ENCODE assay signal across 8 mouse cellular contexts in the genomic region with DNA sequence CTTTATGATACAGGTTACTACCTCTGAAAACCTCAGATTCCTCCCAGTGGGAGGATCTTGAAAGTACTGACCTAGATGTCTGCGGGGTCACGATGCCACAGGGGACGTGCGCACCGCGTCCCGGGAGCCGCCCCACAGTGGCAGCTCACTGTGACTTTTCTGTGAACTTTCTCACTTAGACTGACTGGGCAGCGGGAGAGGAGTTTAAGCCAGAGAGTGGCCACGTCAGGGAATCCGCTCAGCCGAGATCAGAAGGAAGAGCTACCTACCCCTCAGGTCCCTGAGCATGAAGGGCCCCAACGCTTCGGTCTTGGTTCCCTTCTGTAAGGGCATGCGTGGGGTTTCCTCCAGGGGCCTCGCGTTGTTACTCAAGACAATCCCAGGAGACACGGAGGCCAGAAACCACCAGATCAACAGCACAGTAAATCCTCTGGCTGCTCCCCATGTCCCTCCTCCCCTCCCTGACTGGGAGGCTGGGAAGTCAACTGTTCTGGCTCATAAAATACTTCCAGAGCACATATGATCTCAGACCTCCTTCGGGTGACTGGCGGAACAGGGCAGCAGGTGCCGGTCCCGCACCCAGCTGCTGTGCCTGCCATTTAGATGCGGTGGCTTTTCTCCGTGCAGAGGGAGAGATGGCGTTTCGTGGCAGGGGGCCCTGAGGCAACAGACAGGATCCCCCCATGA. TPM values are rescaled to one million over a fixed set of nuclear protein-coding genes. Genes with fewer than 3 reads are reported as not detected.
DNase-seq lines count a peak whose midpoint lies in the region; ATAC-seq lines count a peak whose summit lies in the region.

No protein-coding gene starts in this region.

- 72% methylated on average over 26 of the region's 26 CpGs for WGBS in forebrain, embryonic 14.5 days
- WGBS in hindbrain, embryonic 10.5 days, result 69% methylated on average over 26 of the region's 26 CpGs
- 20% methylated on average over 26 of the region's 26 CpGs for WGBS in limb, embryonic 13.5 days
- 27% methylated on average over 26 of the region's 26 CpGs for WGBS in neural tube, embryonic 15.5 days

- no peak overlapping the region for H3K9ac ChIP-seq in forebrain, embryonic 14.5 days (ENCODE audit: low read length)
- no peak overlapping the region for H3K9ac ChIP-seq in limb, embryonic 13.5 days
- 0 out of 2 replicates have a peak overlapping the region, but pooled peaks have one; percentile 7 for H3K9ac ChIP-seq in neural tube, embryonic 15.5 days (replicated peaks)

- no peak overlapping the region for H3K4me3 ChIP-seq in forebrain, embryonic 14.5 days (ENCODE audit: low read depth, low read length)
- H3K4me3 ChIP-seq in hindbrain, embryonic 10.5 days, result no peak overlapping the region
- H3K4me3 ChIP-seq in limb, embryonic 13.5 days, result no peak overlapping the region
- no peak overlapping the region for H3K4me3 ChIP-seq in neural tube, embryonic 15.5 days (replicated peaks)

- H3K27me3 ChIP-seq in forebrain, embryonic 14.5 days (replicated peaks; ENCODE audit: control insufficient read depth, insufficient read depth, low read length), result no peaks in the 10 kb centered on the region
- no peaks in the 10 kb centered on the region for H3K27me3 ChIP-seq in hindbrain, embryonic 10.5 days (ENCODE audit: insufficient read depth, poor library complexity, severe bottlenecking)
- H3K27me3 ChIP-seq in limb, embryonic 13.5 days, result no peaks in the 10 kb centered on the region
- no peaks in the 10 kb centered on the region for H3K27me3 ChIP-seq in neural tube, embryonic 15.5 days (replicated peaks)

- H3K4me2 ChIP-seq in forebrain, embryonic 14.5 days (ENCODE audit: low read length), result no peak overlapping the region
- H3K4me2 ChIP-seq in limb, embryonic 13.5 days (replicated peaks), result peak overlapping the region; percentile 50
- peak overlapping the region; percentile 25 for H3K4me2 ChIP-seq in neural tube, embryonic 15.5 days

- peak; percentile 38 for ATAC-seq in forebrain, embryonic 14.5 days
- peak; percentile 57 for ATAC-seq in limb, embryonic 13.5 days (ENCODE audit: low FRiP score, low read depth)
- ATAC-seq in neural tube, embryonic 15.5 days (ENCODE audit: low FRiP score), result peak; percentile 37
- ATAC-seq in activated CD4-positive, CD25-positive, alpha-beta regulatory T cell, adult 4 months, result no peak

- H3K9me3 ChIP-seq in forebrain, embryonic 14.5 days (replicated peaks; ENCODE audit: control insufficient read depth, low read length), result no peaks in the 10 kb centered on the region
- no peaks in the 10 kb centered on the region for H3K9me3 ChIP-seq in hindbrain, embryonic 10.5 days
- no peaks in the 10 kb centered on the region for H3K9me3 ChIP-seq in limb, embryonic 13.5 days
- H3K9me3 ChIP-seq in neural tube, embryonic 15.5 days (replicated peaks), result no peaks in the 10 kb centered on the region

- peak; percentile 67 to 72 for DNase-seq in B cell, adult 2 months
- DNase-seq in MN1 (ENCODE audit: low spot score), result peak; percentile 88
- DNase-seq in forebrain, embryonic 14.5 days (ENCODE audit: low spot score), result peak; percentile 49
- DNase-seq in hindbrain, embryonic 10.5 days (ENCODE audit: low spot score), result no peak
- DNase-seq in c-Kit-positive CD71-positive TER-119-positive erythroid progenitor cells, embryonic 14.5 days (ENCODE audit: low spot score), result no peak

- H3K4me1 ChIP-seq in forebrain, embryonic 14.5 days (ENCODE audit: control insufficient read depth, insufficient read depth, low read length), result peaks cover 13% of the 10 kb centered on the region
- H3K4me1 ChIP-seq in hindbrain, embryonic 10.5 days (replicated peaks), result peaks cover 46% of the 10 kb centered on the region
- H3K4me1 ChIP-seq in limb, embryonic 13.5 days, result peaks cover 56% of the 10 kb centered on the region
- H3K4me1 ChIP-seq in neural tube, embryonic 15.5 days, result peaks cover 45% of the 10 kb centered on the region

- H3K27ac ChIP-seq in forebrain, embryonic 14.5 days (ENCODE audit: low read depth, low read length), result peak overlapping the region; percentile 70
- peak overlapping the region; percentile 69; the same call in 1 of the 2 replicates for H3K27ac ChIP-seq in hindbrain, embryonic 10.5 days
- peak overlapping the region; percentile 82 for H3K27ac ChIP-seq in limb, embryonic 13.5 days
- peak overlapping the region; percentile 75 for H3K27ac ChIP-seq in neural tube, embryonic 15.5 days (replicated peaks)

- H3K36me3 ChIP-seq in forebrain, embryonic 14.5 days (ENCODE audit: control insufficient read depth, insufficient read depth, low read length), result peaks cover 28% of the 10 kb centered on the region
- H3K36me3 ChIP-seq in hindbrain, embryonic 10.5 days, result peaks cover 37% of the 10 kb centered on the region
- H3K36me3 ChIP-seq in limb, embryonic 13.5 days, result peaks cover 32% of the 10 kb centered on the region
- H3K36me3 ChIP-seq in neural tube, embryonic 15.5 days, result peaks cover 11% of the 10 kb centered on the region; the same call in 1 of the 2 replicates

RNA-seq across cellular contexts. Expression of a gene that starts 9.1 kb away (rescaled TPM):
- 10.5 and 13.3 TPM in 2 replicates for polyA plus RNA-seq in forebrain, embryonic 14.5 days (2014; fragmentation: Nextera tagmentation; extraction: Ambion mirVana)
- polyA plus RNA-seq in hindbrain, embryonic 10.5 days (2016; fragmentation: Nextera tagmentation; extraction: Ambion mirVana), result 12.5 and 12.9 TPM in 2 replicates
- 23.7 and 24.0 TPM in 2 replicates for polyA plus RNA-seq in limb, embryonic 13.5 days (2015; fragmentation: Nextera tagmentation; extraction: Ambion mirVana)
- 20.9 and 21.7 TPM in 2 replicates for polyA plus RNA-seq in neural tube, embryonic 15.5 days (2015; fragmentation: Nextera tagmentation; extraction: Ambion mirVana)
- polyA plus RNA-seq in activated CD4-positive, CD25-positive, alpha-beta regulatory T cell, adult 4 months (2017; shearing (Covaris generic)), result 10 to 100 TPM; 10.9 to 13.0 TPM

RNA-seq across cellular contexts. Expression of a gene that starts 9.5 kb away (rescaled TPM):
- 2.0 and 2.4 TPM in 2 replicates for polyA plus RNA-seq in forebrain, embryonic 14.5 days (2014; fragmentation: Nextera tagmentation; extraction: Ambion mirVana)
- polyA plus RNA-seq in hindbrain, embryonic 10.5 days (2016; fragmentation: Nextera tagmentation; extraction: Ambion mirVana), result 1.3 and 2.8 TPM in 2 replicates
- polyA plus RNA-seq in limb, embryonic 13.5 days (2015; fragmentation: Nextera tagmentation; extraction: Ambion mirVana), result 0.68 and 0.69 TPM in 2 replicates
- polyA plus RNA-seq in neural tube, embryonic 15.5 days (2015; fragmentation: Nextera tagmentation; extraction: Ambion mirVana), result 1.3 and 1.5 TPM in 2 replicates
- under 1 TPM; 0.41 to 0.70 TPM for polyA plus RNA-seq in activated CD4-positive, CD25-positive, alpha-beta regulatory T cell, adult 4 months (2017; shearing (Covaris generic))

RNA-seq across cellular contexts. Expression of a gene that starts 33.0 kb away (rescaled TPM):
- polyA plus RNA-seq in forebrain, embryonic 14.5 days (2014; fragmentation: Nextera tagmentation; extraction: Ambion mirVana), result 15.9 and 18.3 TPM in 2 replicates
- polyA plus RNA-seq in hindbrain, embryonic 10.5 days (2016; fragmentation: Nextera tagmentation; extraction: Ambion mirVana), result 19.0 and 19.6 TPM in 2 replicates
- polyA plus RNA-seq in limb, embryonic 13.5 days (2015; fragmentation: Nextera tagmentation; extraction: Ambion mirVana), result 15.6 and 17.9 TPM in 2 replicates
- polyA plus RNA-seq in neural tube, embryonic 15.5 days (2015; fragmentation: Nextera tagmentation; extraction: Ambion mirVana), result 29.4 and 34.0 TPM in 2 replicates
- polyA plus RNA-seq in activated CD4-positive, CD25-positive, alpha-beta regulatory T cell, adult 4 months (2017; shearing (Covaris generic)), result 1 to 10 TPM; 1.1 to 2.4 TPM

RNA-seq across cellular contexts. Expression of a gene that starts 33.2 kb away (rescaled TPM):
- polyA plus RNA-seq in forebrain, embryonic 14.5 days (2014; fragmentation: Nextera tagmentation; extraction: Ambion mirVana), result 26.9 and 33.1 TPM in 2 replicates
- 62.2 and 64.7 TPM in 2 replicates for polyA plus RNA-seq in hindbrain, embryonic 10.5 days (2016; fragmentation: Nextera tagmentation; extraction: Ambion mirVana)
- polyA plus RNA-seq in limb, embryonic 13.5 days (2015; fragmentation: Nextera tagmentation; extraction: Ambion mirVana), result 46.5 and 47.2 TPM in 2 replicates
- 35.7 and 42.0 TPM in 2 replicates for polyA plus RNA-seq in neural tube, embryonic 15.5 days (2015; fragmentation: Nextera tagmentation; extraction: Ambion mirVana)
- 10 to 100 TPM; 11.7 to 18.4 TPM for polyA plus RNA-seq in activated CD4-positive, CD25-positive, alpha-beta regulatory T cell, adult 4 months (2017; shearing (Covaris generic))

RNA-seq across cellular contexts. Expression of a gene that starts 54.7 kb away (rescaled TPM):
- polyA plus RNA-seq in forebrain, embryonic 14.5 days (2014; fragmentation: Nextera tagmentation; extraction: Ambion mirVana), result 0.19 and 0.57 TPM in 2 replicates
- 0.85 TPM in 1 of 2 replicates, not detected in the other for polyA plus RNA-seq in hindbrain, embryonic 10.5 days (2016; fragmentation: Nextera tagmentation; extraction: Ambion mirVana)
- not detected in 2 replicates for polyA plus RNA-seq in limb, embryonic 13.5 days (2015; fragmentation: Nextera tagmentation; extraction: Ambion mirVana)
- polyA plus RNA-seq in neural tube, embryonic 15.5 days (2015; fragmentation: Nextera tagmentation; extraction: Ambion mirVana), result 0.33 and 0.80 TPM in 2 replicates
- polyA plus RNA-seq in activated CD4-positive, CD25-positive, alpha-beta regulatory T cell, adult 4 months (2017; shearing (Covaris generic)), result not detected

Comparison
In these comparisons a context has a peak if more than half of its experiments do, and no peak if none do; other contexts are left out.
1. DNase-seq: peak in B cell, adult 2 months (2 of 2), MN1 (single experiment) and forebrain, embryonic 14.5 days (single experiment); none in hindbrain, embryonic 10.5 days (single experiment) and c-Kit-positive CD71-positive TER-119-positive erythroid progenitor cells, embryonic 14.5 days (single experiment).
2. Peak in every context shown above with its lines, with median percentiles within 50 percentile points of each other: H3K27ac ChIP-seq.